Mouse (Mus musculus) retina, adult 2 months (tissue): ENCODE results near the gene Gstt4.

ENCODE experiments used
- DNase-seq: peaks from one replicate; pipeline ENCODE4 v3.0.0-alpha.2; 2012; ENCODE audit warnings: low read depth, low spot score

Gene Gstt4

GRCm38 (mm10) chr10:75835761-75836531, 13.6 kb upstream of the Gstt4 start:
- no peak for DNase-seq

- DNase-seq, result peak; percentile 49
These were observed 13.0 kb upstream of the Gstt4 start for GRCm38 (mm10) chr10:75835307-75835706.

GRCm38 (mm10) chr10:75834721-75835120, 12.4 kb upstream of the Gstt4 start:
- DNase-seq, result no peak

GRCm38 (mm10) chr10:75834250-75834649, 11.9 kb upstream of the Gstt4 start:
- DNase-seq, result peak; percentile 36

GRCm38 (mm10) chr10:75833456-75834080, 11.2 kb upstream of the Gstt4 start:
- no peak for DNase-seq

GRCm38 (mm10) chr10:75832272-75832895, 10.0 kb upstream of the Gstt4 start:
- no peak for DNase-seq

- no peak for DNase-seq
These were observed 7.9 kb upstream of the Gstt4 start for GRCm38 (mm10) chr10:75830275-75830670.

GRCm38 (mm10) chr10:75829529-75830274, 7.4 kb upstream of the Gstt4 start:
- no peak for DNase-seq

GRCm38 (mm10) chr10:75828500-75828931, 6.2 kb upstream of the Gstt4 start:
- no peak for DNase-seq

GRCm38 (mm10) chr10:75827668-75828360, 5.5 kb upstream of the Gstt4 start:
- no peak for DNase-seq

GRCm38 (mm10) chr10:75824530-75824929, 2.2 kb upstream of the Gstt4 start:
- no peak for DNase-seq

GRCm38 (mm10) chr10:75823782-75824181, 1.4 kb upstream of the Gstt4 start:
- no peak for DNase-seq

- no peak for DNase-seq
These were observed 2.5 kb downstream of the Gstt4 start for GRCm38 (mm10) chr10:75819882-75820281.

- no peak for DNase-seq
These were observed 3.7 kb downstream of the Gstt4 start for GRCm38 (mm10) chr10:75818641-75819040.

- DNase-seq, result no peak
These were observed 18.1 kb downstream of the Gstt4 start for GRCm38 (mm10) chr10:75804217-75804616.

- DNase-seq, result no peak
These were observed 24.1 kb downstream of the Gstt4 start, which contains the start of gene Gstt1 for GRCm38 (mm10) chr10:75798176-75798696. TSS of gene Gstt1 (minus strand) at chr10:75798584.

- DNase-seq, result no peak
These were observed 24.6 kb downstream of the Gstt4 start for GRCm38 (mm10) chr10:75797619-75798175.

- no peak for DNase-seq
These were observed 25.4 kb downstream of the Gstt4 start for GRCm38 (mm10) chr10:75796731-75797516.

GRCm38 (mm10) chr10:75794880-75795279, 27.5 kb downstream of the Gstt4 start:
- DNase-seq, result no peak

GRCm38 (mm10) chr10:75790773-75791172, 31.6 kb downstream of the Gstt4 start:
- DNase-seq, result no peak
